Mouse (Mus musculus) C2C12 (cell line): Measurements from ENCODE around the gene Slc37a3. TPM values are rescaled to one million over a fixed set of nuclear protein-coding genes. Genes with fewer than 3 reads are reported as not detected.

Experiments used
- H3K27me3 ChIP-seq: one replicate; pipeline ENCODE4 v1.6.1; 2011; ENCODE audit not compliant: control insufficient read depth, insufficient read depth, insufficient read length
- H3K36me3 ChIP-seq: one replicate; pipeline ENCODE4 v1.6.1; 2011; ENCODE audit not compliant: control insufficient read depth, insufficient read depth
- H3K4me3 ChIP-seq: one replicate; pipeline ENCODE4 v1.5.1; 2011; ENCODE audit warnings: mild to moderate bottlenecking, control low read depth; ENCODE audit not compliant: poor library complexity, insufficient read depth, severe bottlenecking
- H3K79me2 ChIP-seq: one replicate; pipeline ENCODE4 v1.6.1; 2011; ENCODE audit not compliant: control insufficient read depth, insufficient read depth
- H3K79me3 ChIP-seq: one replicate; pipeline ENCODE4 v1.6.1; 2011; ENCODE audit warnings: low read depth, control low read depth
- H3ac ChIP-seq: one replicate; pipeline ENCODE3; 2011; ENCODE audit warnings: low read depth; ENCODE audit not compliant: control insufficient read depth, insufficient read length
- CEBPB ChIP-seq: IDR thresholded peaks from one replicate; pipeline ENCODE4 v1.6.1; 2011; ENCODE audit warnings: low read depth, mild to moderate bottlenecking, control low read depth, moderate library complexity
- CTCF ChIP-seq: IDR thresholded peaks from one replicate; pipeline ENCODE4 v1.5.1; 2011; ENCODE audit not compliant: control insufficient read depth, insufficient read depth, insufficient read length
- FOSL1 ChIP-seq: IDR thresholded peaks from one replicate; pipeline ENCODE4 v1.8.0; 2011; ENCODE audit warnings: mild to moderate bottlenecking, low read length; ENCODE audit not compliant: poor library complexity, insufficient read depth, severe bottlenecking
- MAX ChIP-seq: IDR thresholded peaks from one replicate; pipeline ENCODE4 v1.6.1; 2011; ENCODE audit warnings: mild to moderate bottlenecking, control low read depth
- MYOD1 ChIP-seq: IDR thresholded peaks from one replicate; pipeline ENCODE4 v1.6.1; 2011; ENCODE audit warnings: low read depth; ENCODE audit not compliant: control insufficient read depth, insufficient read length
- MYOG ChIP-seq: IDR thresholded peaks from one replicate; pipeline ENCODE4 v1.6.1; 2011; ENCODE audit not compliant: control insufficient read depth, insufficient read length; ENCODE audit errors: extremely low read depth
- USF1 ChIP-seq: IDR thresholded peaks from one replicate; pipeline ENCODE4 v1.6.1; 2011; ENCODE audit warnings: low read depth, mild to moderate bottlenecking, control low read depth, moderate library complexity
- polyA plus RNA-seq: library from polyadenylated mRNA; unstranded; fragments of >200 nt; fragmentation: generic; extraction: Trizol; gene quantifications from one replicate; pipeline ENCODE4 v1.2.1, GENCODE M21; 2012; ENCODE audit warnings: missing spikeins

Gene Slc37a3
- polyA plus RNA-seq, 1 experiment = 18.6 TPM

GRCm38 (mm10) chr6:39341798-39342197, 35.7 kb downstream of the Slc37a3 start:
- Histone ChIP-seq H3K36me3 (peaks cover 15% of the 10 kb centered on the region), H3ac (no peak overlapping the region), H3K4me3 (no peak overlapping the region), H3K27me3 (no peaks in the 10 kb centered on the region), H3K79me3 (no peaks in the 10 kb centered on the region), H3K79me2 (no peaks in the 10 kb centered on the region)
- TF ChIP-seq USF1 (no peak), CEBPB (no peak), CTCF (no peak), MYOD1 (no peak), MAX (no peak), MYOG (no peak), FOSL1 (no peak)

- TF ChIP-seq CEBPB (no peak), MYOD1 (no peak), USF1 (no peak), MYOG (no peak), FOSL1 (no peak), CTCF (no peak), MAX (no peak)
- no peaks in the 10 kb centered on the region for H3K27me3 ChIP-seq
- peaks cover 11% of the 10 kb centered on the region for H3K36me3 ChIP-seq
- no peaks in the 10 kb centered on the region for H3K79me3 ChIP-seq
- no peak overlapping the region for H3K4me3 ChIP-seq
- H3K79me2 ChIP-seq = no peaks in the 10 kb centered on the region
- no peak overlapping the region for H3ac ChIP-seq
Observed at GRCm38 (mm10) chr6:39338359-39338758, 39.1 kb downstream of the Slc37a3 start.

- H3K36me3 ChIP-seq = peaks cover 5% of the 10 kb centered on the region
- no peak overlapping the region for H3K4me3 ChIP-seq
Observed at GRCm38 (mm10) chr6:39334873-39335272, 42.6 kb downstream of the Slc37a3 start.

GRCm38 (mm10) chr6:39334224-39334623, 43.3 kb downstream of the Slc37a3 start:
- TF ChIP-seq USF1 = no peak
- Histone ChIP-seq H3K79me3 (no peaks in the 10 kb centered on the region), H3K79me2 (no peaks in the 10 kb centered on the region), H3K4me3 (no peak overlapping the region), H3ac (no peak overlapping the region), H3K36me3 (peaks cover 5% of the 10 kb centered on the region), H3K27me3 (no peaks in the 10 kb centered on the region)

More at GRCm38 (mm10) chr6:39334873-39335272, 42.6 kb downstream of the Slc37a3 start:
- Histone ChIP-seq H3K79me3 (no peaks in the 10 kb centered on the region), H3K27me3 (no peaks in the 10 kb centered on the region), H3ac (no peak overlapping the region), H3K79me2 (no peaks in the 10 kb centered on the region)
- TF ChIP-seq MYOG = no peak
- no peak for TF ChIP-seq FOSL1
- TF ChIP-seq CEBPB = no peak
- TF ChIP-seq USF1 = no peak
- TF ChIP-seq MYOD1 = no peak
- TF ChIP-seq MAX = no peak
- no peak for TF ChIP-seq CTCF

GRCm38 (mm10) chr6:39331998-39332700, 45.3 kb downstream of the Slc37a3 start:
- Histone ChIP-seq H3K4me3 (no peak overlapping the region), H3ac (no peak overlapping the region), H3K27me3 (no peaks in the 10 kb centered on the region), H3K36me3 (peaks cover 5% of the 10 kb centered on the region), H3K79me3 (no peaks in the 10 kb centered on the region), H3K79me2 (no peaks in the 10 kb centered on the region)
- no peak for TF ChIP-seq MYOD1
- no peak for TF ChIP-seq FOSL1
- TF ChIP-seq MYOG = no peak
- TF ChIP-seq USF1 = no peak
- TF ChIP-seq CEBPB = no peak
- TF ChIP-seq CTCF = no peak
- TF ChIP-seq MAX = no peak

- no peak for TF ChIP-seq MYOD1
- no peak for TF ChIP-seq MYOG
- no peak for TF ChIP-seq CTCF
- no peak for TF ChIP-seq MAX
- no peak for TF ChIP-seq CEBPB
- TF ChIP-seq USF1 = no peak
- no peak for TF ChIP-seq FOSL1
- Histone ChIP-seq H3ac (no peak overlapping the region), H3K4me3 (no peak overlapping the region)
Observed at GRCm38 (mm10) chr6:39330981-39331380, 46.5 kb downstream of the Slc37a3 start.

More at GRCm38 (mm10) chr6:39330981-39331380, 46.5 kb downstream of the Slc37a3 start:
- Histone ChIP-seq H3K79me3 (no peaks in the 10 kb centered on the region), H3K36me3 (no peaks in the 10 kb centered on the region), H3K79me2 (no peaks in the 10 kb centered on the region), H3K27me3 (no peaks in the 10 kb centered on the region)
